Mouse (Mus musculus) urinary bladder, postnatal 25 days (tissue): ENCODE data around the gene Wdfy2.
A peak's percentile ranks its signal among the peaks of the same experiment; 100 is the strongest.
"Not testable (repeated sequence)": the region's sequence is repeated elsewhere in the genome, so short reads cannot be mapped to it uniquely, and the experiment has no call there.

Experiments
- DNase-seq: peaks from one replicate; pipeline ENCODE4 v3.0.0; 2022; ENCODE audit warnings: low spot score

Wdfy2 gene

DNA sequence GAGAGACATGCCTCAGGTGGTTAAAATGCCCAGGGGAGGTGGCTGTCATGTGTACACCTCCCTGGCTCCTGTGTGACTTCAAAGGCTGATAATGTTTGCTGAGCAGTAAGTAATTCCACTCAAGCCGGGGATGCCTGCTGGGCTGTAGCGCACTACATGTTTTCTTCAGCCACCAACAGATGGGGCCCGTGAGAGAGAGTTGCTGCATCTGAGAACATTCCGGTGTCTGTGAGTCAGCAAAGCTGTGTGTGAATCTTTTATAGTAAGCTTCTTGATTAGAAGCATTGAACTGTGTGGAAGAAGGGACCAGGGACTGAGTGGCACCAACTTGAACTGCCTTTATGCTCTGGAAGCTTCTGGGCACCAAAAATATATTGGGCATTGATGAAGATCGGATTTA, 42.0 kb downstream of the Wdfy2 start:
- peak; percentile 65 for DNase-seq

DNA sequence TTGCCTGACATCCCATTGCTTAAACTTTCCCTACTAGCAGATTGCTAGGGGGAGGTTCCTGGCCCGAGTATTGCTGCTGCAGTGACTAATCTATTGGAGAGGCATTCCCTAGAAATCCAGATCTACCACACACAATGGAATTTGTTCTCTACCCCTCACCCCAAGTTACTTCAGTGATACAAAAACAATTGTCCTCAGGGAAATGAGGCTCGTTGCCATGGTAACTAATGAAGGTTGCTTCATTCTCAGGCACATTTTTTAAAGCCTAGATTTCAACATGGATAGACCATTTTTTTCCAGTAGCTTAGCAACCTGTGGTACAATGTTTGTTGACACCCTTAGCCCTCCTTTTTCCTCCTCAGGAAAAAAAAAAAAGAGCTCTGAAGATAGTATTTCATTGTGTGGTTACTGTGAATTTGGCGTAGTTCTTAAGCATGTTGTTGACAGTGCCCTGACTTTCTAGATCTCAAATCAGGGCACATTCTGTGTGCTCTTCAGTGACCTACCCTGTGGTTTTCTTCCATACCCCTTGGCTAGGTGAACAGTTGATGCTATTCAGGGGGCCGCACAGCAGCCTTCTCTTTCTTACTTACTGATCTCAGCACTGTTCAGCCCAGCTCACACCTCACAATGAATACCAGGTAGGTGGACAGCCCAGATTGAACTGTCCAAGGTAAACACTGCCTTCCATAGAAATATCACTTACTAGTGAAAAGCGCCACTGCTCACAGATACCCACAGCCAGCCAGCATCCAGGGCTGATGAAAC, 42.8 kb downstream of the Wdfy2 start:
- DNase-seq = no peak

DNA sequence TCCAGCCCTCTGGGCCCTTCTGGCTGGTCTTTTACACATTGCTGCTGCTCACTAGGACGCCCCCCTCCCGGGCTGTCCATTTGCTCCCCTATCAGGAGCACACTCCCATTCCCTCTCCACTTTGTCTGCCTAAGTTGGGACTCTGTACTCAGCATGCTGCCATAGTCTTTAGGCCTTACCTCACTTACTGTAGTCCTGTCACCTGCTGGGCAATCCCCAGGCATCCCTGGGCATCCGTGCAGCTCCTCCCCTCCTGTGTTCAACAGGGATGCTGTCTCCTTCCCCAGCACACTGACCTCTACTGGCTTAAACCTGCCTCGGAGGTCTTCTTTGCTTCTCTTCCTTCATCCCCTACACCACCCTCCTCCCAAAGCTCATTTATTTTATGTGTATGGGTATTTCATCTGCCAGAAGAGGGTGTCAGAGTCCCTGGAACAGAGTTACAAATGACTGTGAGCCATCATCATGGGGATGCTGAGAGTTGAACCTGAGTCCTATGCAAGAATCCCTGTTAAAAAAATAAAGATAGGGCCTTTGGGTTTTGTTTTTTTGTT, 44.7 kb downstream of the Wdfy2 start:
- no peak for DNase-seq

DNA sequence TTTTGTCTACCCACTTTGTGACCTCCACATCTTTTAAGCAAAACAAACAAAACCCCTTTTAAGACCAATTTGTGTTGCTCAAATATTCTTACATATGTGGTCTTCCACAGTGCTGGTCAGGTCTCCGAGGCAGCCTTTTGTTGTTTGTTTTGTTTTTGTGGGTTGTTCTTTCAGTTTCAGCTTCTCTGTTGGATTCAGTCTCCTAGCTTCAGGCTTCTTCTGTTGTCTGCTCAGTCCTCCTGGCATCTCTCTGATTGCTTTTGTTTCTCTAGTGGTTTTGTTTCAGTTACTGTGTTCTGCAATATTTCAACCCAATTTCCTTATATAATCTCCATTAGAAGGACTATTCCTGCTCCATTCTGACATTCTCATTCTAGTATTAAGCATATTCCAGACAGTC, 46.1 kb downstream of the Wdfy2 start:
- DNase-seq = no peak

DNA sequence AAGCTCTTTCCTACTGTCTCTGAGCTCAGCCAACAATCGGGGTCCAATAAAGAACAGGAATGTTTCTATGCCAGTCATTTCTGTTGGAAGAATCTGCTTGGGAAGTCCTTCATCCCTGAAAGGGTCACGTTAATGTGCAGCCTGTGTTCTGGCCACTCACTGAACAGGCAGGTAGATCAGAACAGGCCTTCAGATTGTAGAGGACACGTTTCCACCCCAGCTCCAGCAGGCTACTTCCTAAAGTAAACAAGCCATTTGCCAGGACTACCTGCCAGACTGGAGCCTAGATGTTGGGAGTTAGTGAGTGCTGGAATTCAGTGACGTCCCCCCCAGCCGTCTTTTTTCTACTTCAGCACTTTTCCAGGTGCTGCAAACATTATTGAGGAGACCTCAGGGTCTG, 46.7 kb downstream of the Wdfy2 start:
- no peak for DNase-seq

DNA sequence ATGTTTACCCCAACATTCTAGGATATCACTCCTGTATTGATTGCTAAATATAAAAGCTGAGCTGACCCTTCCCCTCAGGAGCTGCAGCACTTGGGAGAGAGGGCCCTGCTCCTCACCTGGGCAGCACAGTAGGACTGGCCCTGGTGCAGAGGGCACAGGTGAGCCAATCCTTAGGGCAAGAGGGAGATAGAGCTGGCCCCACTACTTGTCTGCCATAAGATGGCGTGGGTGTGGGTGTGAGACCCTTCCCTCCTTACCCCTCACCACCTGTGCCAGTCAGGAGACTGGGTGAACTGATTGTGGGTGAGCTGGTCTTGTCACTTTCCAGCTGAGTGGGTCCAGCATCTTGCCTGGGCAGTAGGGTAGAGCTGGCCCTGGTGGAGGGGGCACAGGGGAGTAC, 47.2 kb downstream of the Wdfy2 start:
- no peak for DNase-seq

DNA sequence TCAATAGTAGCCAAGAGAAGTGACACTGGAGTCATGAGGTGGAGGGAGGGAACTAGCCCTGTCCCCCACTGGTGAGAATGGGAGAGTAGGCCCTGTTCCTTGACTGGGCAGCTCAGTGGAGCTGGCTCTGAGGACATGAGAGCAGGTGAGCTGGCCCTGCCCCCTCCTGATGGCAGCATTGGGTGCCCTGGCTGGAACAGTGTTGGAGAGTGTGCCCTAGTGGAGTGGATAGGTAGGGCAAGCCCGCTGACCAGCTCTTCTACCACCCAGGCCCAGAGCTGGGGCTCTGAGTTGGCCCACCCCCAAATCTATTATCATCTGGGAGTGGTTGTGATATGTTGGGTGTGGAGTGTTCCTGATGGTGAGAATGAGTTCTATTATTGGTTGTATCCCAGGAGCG, 47.7 kb downstream of the Wdfy2 start:
- no peak for DNase-seq

DNA sequence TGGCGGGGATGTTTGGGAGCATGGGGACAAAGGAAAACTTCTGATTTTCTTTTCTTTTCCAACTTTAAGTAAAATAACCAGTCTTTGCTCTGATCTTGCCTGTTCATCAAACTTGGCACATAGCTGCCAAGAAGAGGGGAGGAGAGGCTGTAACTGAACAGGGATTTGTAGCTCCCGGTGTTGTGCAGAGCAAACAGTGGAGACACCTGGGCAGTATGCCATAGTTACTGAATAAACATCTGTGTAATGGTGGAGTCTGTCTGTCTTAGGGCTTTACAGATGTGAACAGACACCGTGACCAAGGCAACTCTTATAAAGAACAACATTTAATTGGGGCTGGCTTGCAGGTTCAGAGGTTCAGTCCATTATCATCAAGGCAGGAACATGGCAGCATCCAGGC, 53.9 kb downstream of the Wdfy2 start:
- DNase-seq = no peak

DNA sequence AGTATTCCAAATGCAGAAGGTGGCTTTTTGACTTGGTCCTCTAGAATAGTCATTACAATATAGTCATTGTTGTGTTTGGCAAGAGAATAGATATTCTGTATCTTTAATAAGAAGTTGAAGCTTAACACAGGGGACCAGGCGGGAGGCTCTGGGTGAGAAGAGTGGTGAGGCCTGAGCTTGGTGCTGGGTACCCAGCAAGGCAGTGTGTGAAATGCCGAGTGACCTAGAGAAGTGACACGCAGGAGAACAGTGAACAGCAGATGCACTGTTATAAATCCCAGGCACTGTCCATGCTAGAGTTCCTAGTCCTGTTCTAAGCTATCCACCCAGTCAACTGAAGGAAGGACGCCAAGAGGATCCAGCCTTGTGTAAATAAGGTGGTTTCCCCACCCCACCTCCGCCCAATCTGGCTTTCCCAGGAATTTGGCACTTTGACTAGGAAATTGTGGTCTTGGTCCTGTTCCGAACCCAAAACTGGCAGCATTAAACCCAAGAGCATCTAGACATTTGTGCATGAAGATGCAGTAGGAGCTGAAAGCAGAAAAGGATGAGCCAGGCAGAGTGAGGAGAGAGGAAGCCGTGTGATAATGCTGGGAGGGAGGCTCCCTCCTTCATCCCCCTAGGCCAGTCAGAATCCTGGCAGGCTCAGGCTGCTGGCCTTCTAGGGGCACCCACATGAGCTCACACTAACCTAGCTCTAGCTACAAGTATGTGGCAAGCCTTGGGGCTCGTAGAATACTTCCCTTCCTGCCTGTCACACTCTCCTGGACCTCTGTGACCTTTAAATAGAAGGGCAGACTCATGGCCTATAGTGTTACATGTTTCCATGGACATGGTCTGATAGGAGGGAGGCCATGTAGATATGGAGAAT, 55.5 kb downstream of the Wdfy2 start:
- DNase-seq = no peak

DNA sequence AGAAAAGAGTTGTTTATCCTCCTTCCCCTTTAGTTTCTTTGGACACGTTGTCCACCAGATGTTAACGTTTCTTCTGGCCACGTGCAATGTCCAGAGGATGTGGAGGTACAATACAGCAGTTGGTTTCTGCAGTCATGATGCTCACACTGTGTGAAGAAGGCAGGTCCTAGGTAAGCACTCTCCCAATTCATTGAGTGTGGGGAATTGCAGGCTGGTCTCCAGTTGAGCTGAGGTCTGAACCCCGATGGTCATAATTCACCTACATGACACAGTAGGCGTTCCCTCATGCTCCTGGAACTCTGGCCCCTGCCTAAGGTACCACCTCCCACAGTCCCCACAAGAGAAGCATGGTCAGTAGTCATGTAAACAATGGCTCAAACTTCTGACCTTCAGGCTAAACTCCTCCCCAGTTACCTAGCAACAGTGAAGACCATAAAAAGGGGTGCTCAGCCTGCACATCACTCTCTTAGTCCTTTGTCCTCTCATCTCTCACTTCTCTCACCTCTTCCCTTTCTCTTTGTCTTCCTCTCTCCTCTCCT, 56.2 kb downstream of the Wdfy2 start:
- not testable (repeated sequence) for DNase-seq

DNA sequence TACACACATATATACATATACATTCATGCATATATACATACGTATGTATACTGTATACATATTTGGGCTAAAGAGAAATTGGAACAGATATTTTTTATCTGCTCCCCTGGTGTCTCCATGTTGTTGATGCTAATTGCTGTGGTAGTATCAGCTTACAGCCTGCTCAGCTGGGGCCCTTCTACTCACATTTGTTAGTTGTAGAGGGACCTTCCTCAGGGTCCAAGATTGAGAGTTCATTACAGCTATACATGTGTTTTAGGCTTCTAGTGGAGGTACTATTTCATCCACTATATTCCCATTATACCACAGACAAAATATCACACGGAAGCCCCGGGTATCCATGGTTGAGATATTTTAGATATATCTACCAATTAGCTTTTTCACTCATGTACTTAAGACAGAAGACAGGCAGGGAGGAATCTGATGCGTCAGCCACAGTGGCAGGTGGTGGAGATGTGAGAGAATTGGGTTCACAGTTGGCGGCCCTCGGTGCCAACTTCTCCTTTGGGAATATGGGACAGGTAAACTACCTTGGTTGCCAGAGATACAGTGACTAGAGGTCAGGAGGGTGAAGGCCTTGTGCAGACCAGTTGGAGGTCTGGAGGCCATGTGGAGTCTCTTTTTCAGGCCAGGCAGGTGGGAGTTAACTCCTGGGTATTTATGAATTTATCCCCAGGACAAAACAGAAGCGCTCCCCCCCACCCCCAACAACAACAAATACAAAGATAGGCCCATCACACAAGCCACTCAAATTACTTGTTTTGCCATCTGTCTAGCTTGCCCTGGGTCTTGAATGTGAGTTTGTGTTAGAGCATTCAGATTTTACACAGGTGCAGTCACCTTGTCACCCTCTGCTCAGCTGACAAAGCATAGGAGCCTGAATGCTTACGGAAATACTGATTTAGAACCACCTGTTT, 57.7 kb downstream of the Wdfy2 start:
- no peak for DNase-seq

DNA sequence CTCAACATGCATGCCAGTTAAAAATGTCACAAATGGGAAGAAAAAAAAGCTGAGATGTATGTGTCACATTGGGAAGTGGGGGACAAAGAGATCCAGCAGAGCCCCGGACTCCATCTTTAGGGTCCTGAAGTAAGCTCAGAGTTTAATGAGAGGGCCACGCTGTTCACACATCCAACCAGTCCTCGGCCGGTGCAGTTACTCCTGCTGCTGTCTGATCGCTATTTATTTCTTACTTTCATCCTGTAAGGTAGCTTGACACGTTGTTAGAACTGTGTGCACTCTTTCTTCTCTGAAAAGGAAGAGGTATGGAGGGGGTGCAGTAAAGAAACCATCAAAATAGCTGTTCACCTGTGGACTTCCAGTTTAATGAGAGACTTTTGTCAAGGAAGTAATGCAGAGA, 60.6 kb downstream of the Wdfy2 start:
- no peak for DNase-seq

DNA sequence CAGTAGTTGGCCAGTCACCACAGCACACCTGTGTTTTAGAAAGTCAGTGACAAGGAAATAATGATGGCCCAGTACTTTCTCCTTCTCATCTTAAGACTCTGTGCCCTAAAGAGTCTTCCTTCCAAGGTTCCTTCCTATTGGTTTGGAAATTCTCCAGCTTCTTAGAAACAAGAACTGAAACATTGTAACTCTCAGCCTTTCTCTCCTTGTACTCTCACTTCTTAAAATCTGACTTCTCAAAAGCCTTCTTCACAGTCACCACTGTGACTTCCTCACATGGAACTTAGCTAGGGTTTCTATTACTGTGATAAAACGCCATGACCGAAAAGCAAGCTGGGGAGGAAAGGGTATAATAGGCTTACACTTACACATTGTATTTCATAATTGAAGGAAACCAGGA, 70.4 kb downstream of the Wdfy2 start:
- no peak for DNase-seq

DNA sequence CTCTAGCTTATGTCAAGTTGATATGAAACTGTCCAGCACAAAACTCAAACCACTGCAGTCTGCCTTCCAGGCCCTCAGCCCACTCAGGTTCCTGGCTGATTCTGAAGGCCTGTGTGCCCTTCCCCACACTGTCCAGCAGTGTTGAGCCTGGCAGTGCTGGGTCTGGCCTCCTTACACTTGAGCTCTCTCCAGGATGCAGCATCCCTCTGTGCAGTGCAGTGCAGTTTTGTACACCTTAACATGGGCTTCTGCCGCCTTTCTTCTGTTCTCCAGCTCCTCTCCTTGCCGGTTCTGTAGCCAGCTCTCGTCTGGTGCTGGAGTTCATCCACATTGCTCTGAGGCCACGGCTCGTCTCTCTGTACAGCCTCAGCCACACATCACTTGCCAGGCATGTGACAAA, 71.1 kb downstream of the Wdfy2 start:
- no peak for DNase-seq

DNA sequence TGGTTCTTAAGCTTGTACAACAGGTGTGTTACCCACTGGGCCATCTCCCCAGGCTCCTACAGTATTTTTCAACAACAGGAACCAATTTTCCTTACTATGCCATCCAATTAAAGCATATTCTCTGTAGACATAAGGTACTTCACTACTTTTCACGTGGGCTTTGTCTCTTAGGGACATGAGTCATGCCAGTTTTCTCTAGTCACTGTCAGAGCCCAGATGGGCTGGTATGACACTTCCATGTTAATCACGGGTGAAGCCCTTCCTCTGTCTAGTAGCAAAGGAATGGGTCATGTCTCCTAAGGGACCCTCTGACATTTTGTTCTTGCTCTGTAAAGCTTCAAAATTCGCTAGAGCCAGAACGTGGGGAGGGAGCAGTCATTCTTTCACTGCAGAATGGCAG, 73.4 kb downstream of the Wdfy2 start:
- no peak for DNase-seq

DNA sequence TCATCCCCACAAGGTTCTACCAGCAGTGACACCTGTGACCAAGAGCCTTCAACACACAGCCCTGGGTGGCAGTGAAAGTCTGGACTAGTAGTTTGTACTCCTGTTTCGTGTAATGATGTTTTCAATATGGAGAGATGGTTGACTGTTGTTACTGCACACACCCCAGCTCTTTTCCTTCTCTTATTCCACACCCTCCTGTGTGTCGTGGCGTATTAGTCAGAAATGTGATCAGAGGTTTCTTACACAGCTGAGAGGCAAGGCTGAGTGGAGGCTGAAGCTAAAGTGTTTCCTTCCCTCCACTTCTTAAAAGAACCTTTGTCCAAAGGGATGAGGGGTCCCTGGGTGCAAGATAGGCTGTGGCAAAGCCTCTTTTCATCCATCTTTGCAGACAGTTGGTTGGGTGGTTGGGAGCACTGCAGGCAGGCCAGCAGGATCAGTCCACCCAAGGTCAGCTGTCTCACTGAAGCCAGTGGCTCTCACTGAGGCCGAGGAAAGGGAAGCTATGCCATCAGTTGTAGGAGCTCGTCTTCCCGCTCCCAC, 77.7 kb downstream of the Wdfy2 start:
- no peak for DNase-seq

DNA sequence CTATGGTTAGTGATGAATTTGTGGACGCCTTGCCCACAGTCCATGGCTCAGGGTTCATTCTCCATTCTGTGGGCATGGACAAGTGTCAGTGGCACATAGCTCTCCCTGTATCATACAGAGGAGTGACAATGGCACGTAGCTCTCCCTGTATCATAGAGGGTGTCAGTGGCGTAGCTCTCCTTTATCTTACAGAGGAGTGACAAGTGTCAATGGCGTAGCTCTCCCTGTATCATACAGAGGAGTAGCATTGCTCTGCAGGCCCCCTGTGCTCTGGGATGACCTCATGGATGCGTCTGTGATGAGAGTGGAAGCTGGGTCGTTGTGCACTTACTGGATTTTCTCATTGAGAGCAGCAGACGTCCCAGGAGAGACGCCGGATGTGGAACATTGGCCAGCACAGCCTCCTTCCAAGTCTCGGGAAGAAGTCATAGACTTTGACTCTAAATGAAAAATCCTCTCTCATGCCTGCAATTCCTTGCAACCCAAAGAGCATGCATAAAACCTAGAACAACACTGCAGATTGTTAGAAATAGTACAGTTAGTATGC, 79.1 kb downstream of the Wdfy2 start:
- no peak for DNase-seq

DNA sequence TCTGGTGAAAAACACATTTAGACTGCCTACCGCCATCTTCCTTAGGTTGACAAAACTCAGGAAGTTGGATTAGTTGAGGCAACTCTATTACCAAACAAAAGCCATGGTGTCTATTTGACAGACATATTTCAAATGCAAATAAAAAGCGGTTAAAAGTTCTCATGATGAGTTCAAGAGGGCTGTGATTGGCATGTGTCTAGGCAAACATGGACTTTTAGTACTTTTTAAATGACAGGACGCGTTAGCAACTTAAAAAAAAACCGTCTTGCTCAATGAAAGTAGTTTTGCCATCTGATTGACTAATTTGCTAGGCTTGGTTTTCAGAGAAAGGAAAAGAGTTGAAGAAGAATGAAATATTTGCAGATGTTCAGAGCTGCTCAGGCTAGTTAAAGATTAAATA, 83.9 kb downstream of the Wdfy2 start:
- no peak for DNase-seq

DNA sequence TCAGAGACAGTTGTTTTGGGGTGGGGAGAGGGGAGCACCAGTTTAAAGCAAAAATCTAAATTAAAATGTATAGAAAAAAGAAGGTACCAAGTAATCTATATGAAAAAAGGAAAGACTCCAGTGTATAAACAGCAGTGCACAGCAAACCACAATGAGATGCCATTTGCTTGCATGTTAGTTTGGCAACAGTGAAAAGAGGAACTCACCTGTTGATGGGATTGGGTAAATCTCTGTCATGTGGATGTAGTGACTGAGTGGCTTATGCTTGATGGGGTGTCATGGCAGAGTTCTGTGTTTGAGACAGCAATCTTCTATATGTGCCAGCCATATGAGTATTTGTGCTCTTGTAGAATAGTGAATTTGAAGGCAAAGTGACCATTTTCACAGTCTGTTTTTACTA, 85.2 kb downstream of the Wdfy2 start:
- DNase-seq = no peak

DNA sequence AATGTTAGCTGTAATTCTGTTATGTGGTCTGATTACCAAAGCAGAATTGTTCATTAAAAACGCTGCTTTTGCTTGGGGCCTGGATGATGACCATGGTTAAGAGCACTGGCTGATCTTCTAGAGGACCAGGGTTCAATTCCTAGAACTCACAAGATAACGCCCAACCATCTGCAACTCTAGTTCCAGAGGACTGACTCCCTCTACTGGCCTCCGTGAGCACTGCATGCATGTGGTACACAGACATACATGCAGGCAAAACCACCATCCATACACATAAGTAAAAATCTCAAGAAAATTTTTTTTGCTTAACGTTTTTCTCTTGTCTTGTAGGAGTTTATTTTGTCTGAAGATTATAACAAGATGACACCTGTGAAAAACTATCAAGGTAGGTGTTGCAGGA, 87.3 kb downstream of the Wdfy2 start:
- DNase-seq = no peak

DNA sequence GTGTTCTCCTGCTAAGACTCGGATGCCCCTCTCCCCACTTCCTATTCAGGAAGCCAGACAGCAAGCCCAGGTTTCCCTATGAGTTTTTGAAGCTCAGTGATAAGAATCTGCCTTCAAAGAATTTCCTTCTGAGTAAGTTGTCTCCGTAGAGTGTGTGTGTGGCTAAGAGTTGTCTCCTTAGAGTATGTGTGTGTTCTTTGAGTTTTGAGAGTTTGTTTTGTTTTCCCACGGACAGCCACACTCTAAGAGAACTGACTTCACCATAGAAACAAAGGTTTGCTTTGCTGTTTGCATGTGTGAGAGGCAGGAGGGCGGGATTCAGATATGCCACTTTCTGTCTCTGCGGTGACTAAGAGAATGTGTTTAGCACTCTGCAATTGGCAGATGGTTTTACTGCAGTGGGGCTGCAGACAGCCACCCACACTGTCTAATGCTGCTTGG, 90.6 kb downstream of the Wdfy2 start:
- DNase-seq = no peak
